Mouse (Mus musculus) hematopoietic stem cell, adult 5-6 weeks (primary cell): Measurements from ENCODE around the gene Srek1ip1. TPM values are rescaled to one million over a fixed set of nuclear protein-coding genes. Genes with fewer than 3 reads are reported as not detected.
A peak's percentile ranks its signal among the peaks of the same experiment; 100 is the strongest.

Experiments
- ATAC-seq, 2 experiments: fragments of 125-278 bp in 1 of 2; replicated peaks in 1 of 2; 2 replicates each; pipeline ENCODE4 v1.8.0; 2016 to 2017; ENCODE audit warnings: inconsistent platforms in 2 of 2, mild to moderate bottlenecking in 2 of 2, moderate number of reproducible peaks in 2 of 2, low read depth in 1 of 2, moderate TSS enrichment in 1 of 2; ENCODE audit not compliant: low FRiP score in 2 of 2, poor library complexity in 2 of 2, severe bottlenecking in 2 of 2, insufficient read depth in 1 of 2, low TSS enrichment in 1 of 2
- total RNA-seq: library from RNA; stranded (forward); fragments of 172-1452, 232-1000 nt; gene quantifications from 2 replicates; pipeline ENCODE4 v1.2.3, GENCODE M21; 2017

Gene Srek1ip1
- total RNA-seq: 47.6 TPM in 2 replicates

GRCm38 (mm10) chr13:104792184-104792583 is at the start of gene Srek1ip1:
Gene Srek1ip1 (plus strand): TSS chr13:104792484.
- ATAC-seq: no peak

DNA sequence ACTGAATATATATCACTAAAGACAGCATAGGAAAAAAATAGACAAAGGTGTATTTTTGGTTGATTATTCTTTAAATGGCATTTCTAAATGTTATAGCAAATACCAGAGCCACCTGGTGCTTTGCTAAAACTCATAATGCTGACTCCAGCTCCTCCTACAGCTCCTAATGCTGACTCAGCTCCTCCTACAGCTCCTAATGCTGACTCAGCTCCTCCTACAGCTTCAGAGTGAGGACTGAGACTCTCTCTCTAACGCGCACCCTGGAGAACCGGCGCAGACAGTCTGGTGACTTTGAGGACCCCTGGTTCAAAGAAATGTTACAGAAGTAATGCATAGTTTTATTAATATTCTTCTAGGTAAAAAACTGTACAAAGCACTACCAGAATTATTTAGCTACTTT is 49.4 kb upstream of the Srek1ip1 start:
- ATAC-seq: no peak

DNA sequence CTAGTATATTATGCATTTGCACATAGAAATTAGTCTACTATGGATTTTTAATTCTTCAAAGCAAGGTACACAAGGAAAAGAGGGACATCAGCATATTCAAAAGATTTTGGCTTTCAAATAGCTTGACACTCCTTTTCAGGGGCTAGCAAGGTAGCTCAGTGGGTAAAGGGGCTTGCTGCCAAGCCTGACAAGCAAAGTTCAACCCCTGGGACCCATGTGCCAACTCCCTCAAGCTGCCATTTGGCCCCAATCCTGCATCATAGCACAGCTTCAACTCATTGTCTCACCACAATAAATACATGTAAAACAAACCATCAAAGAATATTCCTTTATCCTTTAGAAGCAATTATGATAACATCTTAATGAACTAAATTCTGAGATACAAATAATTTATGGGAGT is 45.3 kb upstream of the Srek1ip1 start:
- no peak for ATAC-seq

DNA sequence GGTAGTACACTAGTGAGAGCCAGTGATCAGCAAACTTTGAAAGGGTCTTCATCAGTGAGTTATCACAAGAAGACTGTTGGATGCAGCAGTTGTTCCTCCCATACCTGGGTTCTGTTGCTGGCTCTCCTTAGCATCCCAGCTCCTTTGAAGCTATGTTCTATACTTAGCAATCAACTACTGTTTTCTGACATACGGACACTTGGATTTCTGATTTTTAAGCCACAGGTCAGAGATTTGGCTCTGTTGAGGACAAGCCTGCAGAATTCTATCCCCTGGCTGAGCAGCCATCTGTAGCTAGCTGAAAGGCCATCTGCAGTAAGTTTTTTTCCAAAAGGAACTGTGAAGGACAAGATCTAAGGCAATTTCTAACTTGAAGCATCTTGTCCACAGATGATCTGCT is 32.9 kb upstream of the Srek1ip1 start:
- ATAC-seq: no peak

DNA sequence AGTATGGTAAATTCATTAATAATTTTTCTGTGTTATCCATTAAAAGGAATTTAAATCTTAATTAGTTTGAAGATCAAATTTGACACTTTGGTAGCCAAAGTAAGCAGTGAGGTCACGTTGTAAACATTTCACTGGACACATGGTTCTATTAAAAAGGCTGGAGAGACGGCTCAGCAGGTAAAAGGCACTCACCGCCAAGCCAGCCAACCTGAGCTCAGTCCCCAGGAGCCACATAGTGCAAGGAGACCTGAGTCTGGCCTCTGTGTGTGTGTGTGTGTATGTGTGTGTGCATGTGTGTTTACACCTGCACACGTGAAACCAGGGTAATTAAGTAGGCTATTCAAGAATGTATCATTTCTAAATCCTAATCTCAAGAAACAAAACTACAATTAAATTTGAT is 29.9 kb upstream of the Srek1ip1 start:
- no peak for ATAC-seq

- no peak for ATAC-seq
Measured at GRCm38 (mm10) chr13:104763193-104763592, 29.1 kb upstream of the Srek1ip1 start.

DNA sequence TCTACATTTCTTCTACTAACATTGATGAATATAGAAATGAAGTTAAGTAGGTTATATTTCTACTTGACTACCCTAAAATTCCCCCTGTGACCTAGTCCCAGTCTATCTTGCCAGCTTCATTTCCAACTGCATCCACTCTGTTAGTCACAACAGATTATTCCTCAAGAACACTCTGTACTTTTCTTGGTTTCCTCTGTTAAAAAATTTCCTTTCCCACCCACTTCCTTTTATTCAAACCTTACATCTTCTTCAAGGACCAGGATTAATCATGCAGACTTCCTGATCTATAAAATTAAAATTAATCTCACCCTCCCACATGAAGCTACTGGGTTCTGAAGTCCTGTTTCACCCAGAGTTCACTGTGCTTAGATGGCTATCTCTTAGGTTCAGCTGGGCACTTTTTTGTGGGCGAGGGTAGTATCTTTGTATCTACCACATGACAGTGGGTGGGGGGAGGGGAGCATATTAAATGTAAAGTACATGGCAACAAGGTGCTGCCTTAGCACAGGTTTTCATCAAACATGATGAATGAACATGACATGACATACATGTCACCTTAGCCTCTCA is 13.1 kb upstream of the Srek1ip1 start:
- no peak for ATAC-seq

DNA sequence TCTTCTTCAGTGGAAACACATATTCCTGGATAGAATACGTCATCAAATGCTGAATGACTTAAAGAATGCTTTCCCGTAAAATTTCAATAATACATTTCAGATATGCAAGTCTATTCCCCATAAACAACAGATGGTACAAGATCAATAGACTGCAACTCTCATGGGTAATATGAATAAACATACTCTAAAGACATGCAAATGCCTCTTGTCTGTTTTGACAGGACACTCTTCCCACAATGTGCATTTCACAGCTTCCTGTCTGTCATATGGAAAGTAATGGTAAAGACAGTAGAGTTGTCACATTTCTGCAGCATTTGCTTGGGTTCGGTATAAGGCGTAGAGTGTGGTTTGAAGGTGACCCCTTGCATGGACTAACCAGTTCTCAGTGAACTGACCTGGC is 5.0 kb upstream of the Srek1ip1 start:
- ATAC-seq: no peak

- ATAC-seq: peak; percentile 76 to 89; a peak in 3 of 4 replicates
Measured at GRCm38 (mm10) chr13:104789663-104790062, 2.6 kb upstream of the Srek1ip1 start.

DNA sequence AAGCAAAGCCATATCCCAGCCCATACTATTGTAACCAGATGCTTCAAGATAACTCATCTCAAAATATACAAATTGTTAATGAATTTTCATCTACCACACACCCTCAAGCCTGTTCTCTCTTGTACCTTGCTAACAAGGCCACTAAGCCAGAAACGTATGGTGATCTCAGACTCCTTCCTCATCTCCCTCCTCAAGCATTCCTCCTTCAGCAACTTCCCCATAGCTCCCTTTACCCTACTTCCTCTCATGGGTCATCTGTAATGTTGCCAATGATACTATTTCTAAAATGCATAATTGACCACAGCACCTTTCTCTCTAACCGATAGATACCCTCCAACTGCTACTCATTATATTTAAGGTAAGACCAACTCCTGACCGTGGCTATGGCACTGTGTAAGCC is 2.1 kb downstream of the Srek1ip1 start:
- no peak for ATAC-seq

GRCm38 (mm10) chr13:104799067-104799466 is 6.8 kb downstream of the Srek1ip1 start:
- ATAC-seq: no peak

GRCm38 (mm10) chr13:104799566-104800182 is 7.4 kb downstream of the Srek1ip1 start:
- no peak for ATAC-seq

- ATAC-seq: peak; percentile 58 to 59; a peak in 3 of 4 replicates
Measured at GRCm38 (mm10) chr13:104805681-104806080, 13.4 kb downstream of the Srek1ip1 start.

DNA sequence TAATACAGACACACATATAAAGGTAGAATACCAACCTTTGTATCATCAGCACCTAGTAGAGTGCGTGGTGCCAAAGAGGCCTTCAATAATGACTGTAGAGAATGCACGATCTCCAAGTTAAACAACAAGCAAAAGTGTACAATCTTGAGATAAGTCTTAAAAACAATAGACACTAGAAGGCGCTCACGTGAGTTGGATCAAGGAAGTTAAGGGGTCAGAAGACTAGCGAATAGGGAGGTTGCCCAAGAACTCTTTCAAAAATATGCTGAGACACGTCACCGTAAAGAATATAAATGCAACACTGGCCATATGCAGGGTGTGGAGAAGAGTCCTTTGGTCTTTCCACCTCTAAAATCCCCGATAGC is 24.0 kb downstream of the Srek1ip1 start:
- ATAC-seq: peak; percentile 15 to 37; a peak in 2 of 4 replicates

GRCm38 (mm10) chr13:104816635-104817571 is 24.6 kb downstream of the Srek1ip1 start, which contains the start of gene Cwc27:
Gene Cwc27 (minus strand): TSS chr13:104817142.
- peak; percentile 89 to 91 for ATAC-seq

GRCm38 (mm10) chr13:104817696-104818095 is 25.4 kb downstream of the Srek1ip1 start:
- no peak for ATAC-seq

DNA sequence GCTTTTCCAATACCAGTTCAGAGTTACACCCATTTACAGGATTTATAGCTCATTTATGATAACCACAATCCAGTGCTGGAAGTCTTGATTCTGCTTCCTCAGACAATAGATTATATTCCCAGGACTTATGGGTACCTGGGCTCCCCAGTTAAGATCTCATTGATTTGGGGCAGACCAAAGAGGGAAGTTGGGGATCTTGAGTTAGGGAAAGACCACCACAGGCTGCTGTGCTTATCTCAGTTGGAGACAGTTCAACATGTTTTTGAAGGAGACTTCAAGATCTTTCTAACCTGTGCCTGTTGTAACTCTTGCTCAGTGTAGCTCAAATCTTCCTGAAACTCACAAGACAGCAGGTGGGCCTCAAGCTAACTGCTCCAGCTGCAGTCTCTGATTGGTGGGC is 28.9 kb downstream of the Srek1ip1 start:
- ATAC-seq: no peak

- ATAC-seq: no peak
Measured at GRCm38 (mm10) chr13:104821908-104822307, 29.6 kb downstream of the Srek1ip1 start.
